Mouse (Mus musculus) heart, adult 10 weeks (tissue): ENCODE measurements around the gene Trpv2. TPM values are rescaled to one million over a fixed set of nuclear protein-coding genes. Genes with fewer than 3 reads are reported as not detected.

ENCODE experiments used
- polyA plus RNA-seq: library from polyadenylated mRNA; stranded (reverse); fragments of 350-450 nt; fragmentation: Illumina TruSeq; extraction: RNeasy Lipid Tissue Mini Kit (QIAGEN cat#74804); gene quantifications from one replicate; pipeline ENCODE4 v1.2.3, GENCODE M21; 2014; ENCODE audit warnings: low read depth, low replicate concordance

Gene Trpv2
- 4.1 TPM for polyA plus RNA-seq

DNA sequence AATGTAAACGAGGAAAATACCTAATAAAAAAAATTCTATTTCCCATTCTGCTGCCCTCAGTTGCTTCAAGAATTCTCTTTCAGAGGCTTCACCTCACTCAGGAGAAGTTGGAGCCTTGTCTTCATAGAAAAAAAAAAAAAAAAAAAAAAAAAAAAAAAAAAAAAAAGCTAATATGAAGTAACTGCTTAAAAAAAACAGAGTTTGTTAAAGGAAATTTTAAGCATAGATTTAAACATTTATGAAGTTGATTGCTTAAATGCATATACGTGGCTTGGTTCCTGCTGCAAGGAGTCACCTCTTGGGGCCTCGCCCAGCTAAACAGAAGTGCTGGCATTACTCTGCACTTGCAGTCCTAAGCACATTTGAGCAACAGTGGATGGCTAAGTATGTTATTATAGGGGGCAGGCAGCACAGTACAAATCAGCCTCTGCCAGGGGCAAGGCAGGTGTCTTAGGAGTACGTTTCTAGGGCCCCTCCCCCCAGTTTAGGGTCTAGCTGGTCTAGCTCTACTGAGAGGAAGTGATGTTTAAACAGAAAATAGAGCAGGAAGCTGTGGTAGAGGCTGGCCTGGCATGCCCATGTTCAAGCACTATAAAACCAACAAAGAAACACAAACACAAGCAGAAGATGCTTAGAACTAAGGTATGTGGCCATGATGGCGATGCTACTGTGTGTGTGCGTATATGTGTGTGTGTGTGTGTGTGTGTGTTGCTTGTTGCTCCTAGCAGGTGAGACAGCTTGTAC, at the start of gene Trpv2:
Trpv2 (plus strand) TSS at position 528 of the 744 bp plus-strand sequence.

GRCm38 (mm10) chr11:62539089-62539890, 35.0 kb upstream of the Trpv2 start, which contains the start of gene Cenpv:
TSS of gene Cenpv (minus strand) at chr11:62539261.

GRCm38 (mm10) chr11:62550727-62551225, 23.5 kb upstream of the Trpv2 start, which contains the start of gene Ubb:
TSS of gene Ubb (plus strand) at chr11:62551171.

GRCm38 (mm10) chr11:62647661-62648590, 73.6 kb downstream of the Trpv2 start, which contains the start of gene Lrrc75a:
TSS of gene Lrrc75a (minus strand) at chr11:62648523.

DNA sequence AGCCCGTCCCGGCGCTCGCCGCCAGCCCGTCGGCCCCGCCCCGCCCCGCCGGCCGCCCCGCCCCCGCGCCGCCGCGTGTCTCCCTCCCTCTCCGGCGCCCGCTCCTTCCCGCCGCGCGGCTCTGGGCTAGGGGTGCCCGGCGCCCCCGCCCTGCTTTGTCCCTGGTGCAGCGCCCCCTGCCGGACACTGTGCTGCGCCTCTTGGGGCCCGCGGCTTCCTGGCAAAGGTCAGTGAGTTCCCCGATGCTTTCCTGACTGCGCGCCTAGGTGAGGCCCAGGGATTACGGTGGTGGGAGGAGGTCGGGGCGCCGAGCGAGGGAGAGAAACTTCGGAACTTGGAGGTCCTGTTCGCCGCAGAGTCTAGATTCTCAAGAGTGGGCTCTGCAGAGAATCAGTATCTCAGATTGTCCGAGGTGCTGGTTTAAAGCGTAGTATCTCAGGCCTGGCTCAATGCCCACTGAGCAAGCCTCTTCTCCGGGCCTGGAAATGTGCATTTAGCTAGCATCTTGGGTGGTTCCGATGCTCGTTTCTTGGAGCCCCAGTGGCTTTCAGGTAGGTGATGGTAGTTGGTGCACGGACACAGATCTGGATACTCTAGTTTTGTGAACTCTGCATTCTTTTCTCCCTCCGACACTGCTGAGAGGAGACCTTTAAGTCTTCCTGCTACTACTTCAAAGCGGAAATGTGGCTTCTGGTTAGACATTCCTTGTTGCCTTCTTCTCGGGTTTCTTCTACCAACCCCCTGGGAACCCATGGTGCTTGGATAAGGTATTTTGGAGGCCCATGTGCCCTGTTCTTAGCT, 74.5 kb downstream of the Trpv2 start, which contains the start of gene Mmgt2:
Mmgt2 (plus strand) TSS at position 74 of the 801 bp plus-strand sequence.

Other genes starting within 250 kb of the Trpv2 start
- gene Pigl, start 116.0 kb upstream of the Trpv2 start, polyA plus RNA-seq = 4.8 TPM
- 82.6 TPM for gene Ncor1, start 115.9 kb upstream of the Trpv2 start, polyA plus RNA-seq
- 28.9 TPM for gene Cenpv, start 35.2 kb upstream of the Trpv2 start, polyA plus RNA-seq
- gene Ubb, start 23.3 kb upstream of the Trpv2 start, polyA plus RNA-seq = 981 TPM
- gene Lrrc75a, start 74.0 kb downstream of the Trpv2 start, polyA plus RNA-seq = 6.5 TPM
- 17.9 TPM for gene Mmgt2, start 74.2 kb downstream of the Trpv2 start, polyA plus RNA-seq
- gene Zfp287, start 157.4 kb downstream of the Trpv2 start, polyA plus RNA-seq = 2.0 TPM
- gene Gm10428, start 178.6 kb downstream of the Trpv2 start, polyA plus RNA-seq = not detected
- gene Zfp286, start 215.0 kb downstream of the Trpv2 start, polyA plus RNA-seq = 1.5 TPM
- gene Trim16, start 245.7 kb downstream of the Trpv2 start, polyA plus RNA-seq = 4.9 TPM